Mouse (Mus musculus) MEL (cell line): ENCODE measurements around the gene Sag. TPM values are rescaled to one million over a fixed set of nuclear protein-coding genes. Genes with fewer than 3 reads are reported as not detected.

Experiments used
- DNase-seq: peaks from one replicate; pipeline ENCODE4 v3.0.0; 2011; ENCODE audit warnings: low read depth, low spot score
- H3K27ac ChIP-seq: 2 replicates; pipeline ENCODE4 v1.5.1; 2012; ENCODE audit warnings: low read depth, mild to moderate bottlenecking, control low read depth, low read length, moderate library complexity; ENCODE audit not compliant: control insufficient read depth
- H3K27me3 ChIP-seq, 2 experiments: fragments of 150-350 bp in 1 of 2; sonication (generic) in 1 of 2; 2 replicates each; pipeline ENCODE4 v1.6.1; 2012; ENCODE audit warnings: low read length in 2 of 2, mild to moderate bottlenecking in 2 of 2, improper control_type of control experiment in 1 of 2, moderate library complexity in 1 of 2; ENCODE audit not compliant: insufficient read depth in 2 of 2, control insufficient read depth in 1 of 2
- H3K36me3 ChIP-seq, 2 experiments: 2 replicates each; pipeline ENCODE4 v1.6.1; 2012 to 2014; ENCODE audit warnings: low read length in 2 of 2, improper control_type of control experiment in 1 of 2, inconsistent platforms in 1 of 2, mild to moderate bottlenecking in 1 of 2; ENCODE audit not compliant: insufficient read depth in 2 of 2, control insufficient read depth in 1 of 2
- H3K4me1 ChIP-seq, 2 experiments: fragments of 150-350 bp in 1 of 2; sonication (generic) in 1 of 2; 2 replicates each; pipeline ENCODE4 v1.6.1; 2012; ENCODE audit warnings: low read length in 2 of 2, improper control_type of control experiment in 1 of 2, mild to moderate bottlenecking in 1 of 2; ENCODE audit not compliant: insufficient read depth in 2 of 2, control insufficient read depth in 1 of 2
- H3K4me3 ChIP-seq, 2 experiments: fragments of 150-350 bp in 1 of 2; sonication (generic) in 1 of 2; 2 replicates each; pipeline ENCODE4 v1.5.1; 2012; ENCODE audit warnings: low read depth in 2 of 2, low read length in 2 of 2, mild to moderate bottlenecking in 2 of 2, moderate library complexity in 2 of 2, control low read depth in 1 of 2, improper control_type of control experiment in 1 of 2; ENCODE audit not compliant: control insufficient read depth in 1 of 2, insufficient read depth in 1 of 2
- H3K79me2 ChIP-seq: 2 replicates; pipeline ENCODE4 v1.6.1; 2012; ENCODE audit warnings: mild to moderate bottlenecking, low read length, moderate library complexity; ENCODE audit not compliant: control insufficient read depth, poor library complexity, insufficient read depth
- H3K9ac ChIP-seq: 2 replicates; pipeline ENCODE4 v1.6.1; 2012; ENCODE audit warnings: low read depth, mild to moderate bottlenecking, control low read depth, low read length, moderate library complexity; ENCODE audit not compliant: control insufficient read depth, poor library complexity, severe bottlenecking
- H3K9me3 ChIP-seq: fragments of 150-350 bp; sonication (generic); replicated peaks from 2 replicates; pipeline ENCODE4 v1.6.1; 2012; ENCODE audit warnings: mild to moderate bottlenecking, low read length, improper control_type of control experiment, moderate library complexity; ENCODE audit not compliant: insufficient read depth
- CHD2 ChIP-seq: IDR thresholded peaks from 2 replicates; pipeline ENCODE4 v1.6.1; 2011; ENCODE audit warnings: low read length, improper control_type of control experiment
- CTCF ChIP-seq, 3 experiments: IDR thresholded peaks in 2 of 3; conservative IDR thresholded peaks in 1 of 3; 2 replicates each; pipeline ENCODE4 v1.5.1; 2011 to 2012; ENCODE audit warnings: low read length in 3 of 3, low read depth in 2 of 3, mild to moderate bottlenecking in 2 of 3, improper control_type of control experiment in 1 of 3, inconsistent platforms in 1 of 3, mixed read lengths in 1 of 3, moderate library complexity in 1 of 3; ENCODE audit not compliant: control insufficient read depth in 1 of 3, insufficient read depth in 1 of 3, poor library complexity in 1 of 3, severe bottlenecking in 1 of 3
- ELF1 ChIP-seq: IDR thresholded peaks from 2 replicates; pipeline ENCODE4 v1.6.1; 2014; ENCODE audit warnings: low read depth, mild to moderate bottlenecking, inconsistent platforms, low read length, improper control_type of control experiment, moderate library complexity
- EP300 ChIP-seq, 2 experiments: IDR thresholded peaks; 2 replicates each; pipeline ENCODE4 v1.6.1; 2011; ENCODE audit warnings: improper control_type of control experiment in 2 of 2, low read length in 2 of 2, low read depth in 1 of 2, mild to moderate bottlenecking in 1 of 2
- ETS1 ChIP-seq: IDR thresholded peaks from 2 replicates; pipeline ENCODE4 v1.6.1; 2012; ENCODE audit warnings: low read depth, mild to moderate bottlenecking, inconsistent platforms, low read length, improper control_type of control experiment, moderate library complexity
- GABPA ChIP-seq: IDR thresholded peaks from 2 replicates; pipeline ENCODE4 v1.6.1; 2012; ENCODE audit warnings: low read depth, mild to moderate bottlenecking, inconsistent platforms, low read length, improper control_type of control experiment, moderate library complexity
- HCFC1 ChIP-seq: IDR thresholded peaks from 2 replicates; pipeline ENCODE4 v1.6.1; 2012; ENCODE audit warnings: low read depth, mild to moderate bottlenecking, inconsistent platforms, low read length, improper control_type of control experiment, moderate library complexity
- MAFK ChIP-seq: IDR thresholded peaks from 2 replicates; pipeline ENCODE4 v1.6.1; 2011; ENCODE audit warnings: low read depth, mild to moderate bottlenecking, low read length, improper control_type of control experiment, borderline replicate concordance
- MAX ChIP-seq: IDR thresholded peaks from 2 replicates; pipeline ENCODE4 v1.6.1; 2011; ENCODE audit warnings: low read length, improper control_type of control experiment
- MEF2A ChIP-seq: IDR thresholded peaks from 2 replicates; pipeline ENCODE4 v1.6.1; 2014; ENCODE audit warnings: low read depth, mild to moderate bottlenecking, inconsistent platforms, low read length, improper control_type of control experiment; ENCODE audit not compliant: poor library complexity, insufficient replicate concordance, severe bottlenecking; ENCODE audit errors: extremely low read depth
- MYB ChIP-seq: IDR thresholded peaks from 2 replicates; pipeline ENCODE4 v1.6.1; 2011; ENCODE audit warnings: mild to moderate bottlenecking, low read depth, low read length, improper control_type of control experiment
- NRF1 ChIP-seq: IDR thresholded peaks from 2 replicates; pipeline ENCODE4 v1.6.1; 2014; ENCODE audit warnings: low read depth, mild to moderate bottlenecking, inconsistent platforms, low read length, improper control_type of control experiment, moderate library complexity; ENCODE audit not compliant: poor library complexity, insufficient read depth, severe bottlenecking
- POLR2AphosphoS2 ChIP-seq: IDR thresholded peaks from 2 replicates; pipeline ENCODE4 v1.6.1; 2011; ENCODE audit warnings: low read length, improper control_type of control experiment
- POLR2AphosphoS5 ChIP-seq: IDR thresholded peaks from 2 replicates; pipeline ENCODE4 v1.6.1; 2012; ENCODE audit warnings: low read depth, borderline replicate concordance, mild to moderate bottlenecking, inconsistent platforms, low read length, moderate library complexity, mixed read lengths
- RAD21 ChIP-seq: IDR thresholded peaks from 2 replicates; pipeline ENCODE4 v1.6.1; 2011; ENCODE audit warnings: mild to moderate bottlenecking, low read depth, low read length, improper control_type of control experiment
- RCOR1 ChIP-seq: IDR thresholded peaks from 2 replicates; pipeline ENCODE4 v1.6.1; 2012; ENCODE audit warnings: low read depth, mild to moderate bottlenecking, inconsistent platforms, low read length, improper control_type of control experiment
- SIN3A ChIP-seq: IDR thresholded peaks from 2 replicates; pipeline ENCODE4 v1.6.1; 2012; ENCODE audit warnings: low read length, improper control_type of control experiment, inconsistent platforms
- TAL1 ChIP-seq: IDR thresholded peaks from 2 replicates; pipeline ENCODE4 v1.6.1; 2012; ENCODE audit warnings: mild to moderate bottlenecking, inconsistent platforms, low read length, moderate library complexity, mixed read lengths
- USF1 ChIP-seq: IDR thresholded peaks from 2 replicates; pipeline ENCODE4 v1.6.1; 2014; ENCODE audit warnings: low read depth, mild to moderate bottlenecking, inconsistent platforms, low read length, improper control_type of control experiment, moderate library complexity
- USF2 ChIP-seq, 2 experiments: IDR thresholded peaks; 2 replicates each; pipeline ENCODE4 v1.6.1; 2011 to 2012; ENCODE audit warnings: improper control_type of control experiment in 2 of 2, low read length in 2 of 2, borderline replicate concordance in 1 of 2, inconsistent platforms in 1 of 2, low read depth in 1 of 2, mild to moderate bottlenecking in 1 of 2; ENCODE audit not compliant: insufficient read depth in 1 of 2
- ZC3H11A ChIP-seq: IDR thresholded peaks from 2 replicates; pipeline ENCODE4 v1.6.1; 2012; ENCODE audit warnings: low read depth, mild to moderate bottlenecking, inconsistent platforms, low read length, improper control_type of control experiment
- ZNF384 ChIP-seq: IDR thresholded peaks from 2 replicates; pipeline ENCODE4 v1.6.1; 2012; ENCODE audit warnings: low read depth, mild to moderate bottlenecking, inconsistent platforms, low read length, improper control_type of control experiment
- polyA plus RNA-seq, 2 experiments: library from polyadenylated mRNA; stranded (reverse) in 1 of 2; unstranded in 1 of 2; fragments of >175 nt in 1 of 2; fragments of >200 nt in 1 of 2; gene quantifications; 2 replicates each; pipeline versions ENCODE4 v1.2.1 to v1.2.4; 2012; ENCODE audit warnings: low replicate concordance in 2 of 2, low read depth in 1 of 2; ENCODE audit not compliant: insufficient read length in 2 of 2, insufficient read depth in 1 of 2, missing spikeins in 1 of 2
- total RNA-seq: library from RNA; depleted of rRNA; stranded (reverse); fragments of 300-350 nt; gene quantifications from 2 replicates; pipeline ENCODE4 v1.2.3, GENCODE M21; 2012

Sag gene
- total and polyA plus RNA-seq, 3 experiments = 2.5 to 4.1 TPM; not detected in 1

GRCm38 (mm10) chr1:87813155-87813554 is 9.7 kb downstream of the Sag start:
- Histone ChIP-seq H3K4me3 (no peak overlapping the region), H3K27ac (no peak overlapping the region), H3K27me3 (no peaks in the 10 kb centered on the region), H3K36me3 (no peaks in the 10 kb centered on the region), H3K9me3 (no peaks in the 10 kb centered on the region), H3K79me2 (no peaks in the 10 kb centered on the region), H3K9ac (no peak overlapping the region), H3K4me1 (peaks cover 0 to 3% of the 10 kb centered on the region in 2 experiments; a peak in 1 of 4 replicates)
- TF ChIP-seq POLR2AphosphoS2 (no peak), MAFK (no peak), CTCF (IDR thresholded peaks at IDR 0.05 in 2 of 3, conservative IDR thresholded peaks at IDR 0.05 in 1 of 3; ENCODE audit: control insufficient read depth in 1 of 3, insufficient read depth in 1 of 3, low read depth in 2 of 3, low read length in 3 of 3, poor library complexity in 1 of 3, severe bottlenecking in 1 of 3) (no peak)
- no peak for DNase-seq

GRCm38 (mm10) chr1:87813681-87814080 is 10.2 kb downstream of the Sag start:
- Histone ChIP-seq H3K27ac (no peak overlapping the region), H3K36me3 (no peaks in the 10 kb centered on the region), H3K9me3 (no peaks in the 10 kb centered on the region), H3K27me3 (no peaks in the 10 kb centered on the region), H3K4me1 (peaks cover 0 to 3% of the 10 kb centered on the region in 2 experiments; a peak in 1 of 4 replicates), H3K4me3 (no peak overlapping the region), H3K9ac (no peak overlapping the region), H3K79me2 (no peaks in the 10 kb centered on the region)
- DNase-seq = no peak
- TF ChIP-seq ZNF384 (no peak), HCFC1 (no peak), MAX (no peak), MYB (no peak), NRF1 (no peak), USF1 (no peak), SIN3A (no peak), RCOR1 (no peak), GABPA (no peak)
- TF ChIP-seq, all 39 proteins: peak for 0

DNA sequence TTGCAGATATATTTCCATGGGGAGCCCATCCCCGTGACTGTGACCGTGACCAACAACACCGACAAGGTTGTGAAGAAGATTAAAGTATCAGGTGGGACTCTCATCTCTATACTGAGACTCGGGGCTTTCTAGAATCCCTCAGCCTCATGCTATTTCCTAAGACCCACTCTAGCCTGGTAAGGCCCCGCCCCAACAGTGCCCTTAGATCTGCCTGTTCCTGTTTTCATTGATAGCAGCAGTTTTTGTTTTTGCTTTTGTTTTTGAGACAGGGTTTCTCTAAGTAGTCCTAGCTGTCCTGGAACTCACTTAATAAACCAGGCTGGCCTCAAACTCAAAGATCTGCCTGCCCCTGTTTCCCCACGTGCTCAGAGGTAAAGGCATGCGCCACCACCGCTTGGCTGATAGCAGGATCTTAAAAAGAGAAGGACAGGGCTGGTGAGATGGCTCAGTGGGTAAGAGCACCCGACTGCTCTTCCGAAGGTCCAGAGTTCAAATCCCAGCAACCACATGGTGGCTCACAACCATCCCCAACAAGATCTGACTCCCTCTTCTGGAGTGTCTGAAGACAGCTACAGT is 21.0 kb downstream of the Sag start:
- H3K79me2 ChIP-seq = no peaks in the 10 kb centered on the region; the same call in 1 of the 2 replicates
- 0 out of 2 replicates have a peak overlapping the region, but pooled peaks have one; percentile 10 for H3K27ac ChIP-seq
- H3K4me1 ChIP-seq = peaks cover 0 to 9% of the 10 kb centered on the region in 2 experiments; a peak in 3 of 4 replicates
- peak; percentile 28 for DNase-seq
- peaks cover 0 to 12% of the 10 kb centered on the region in 2 experiments; a peak in 2 of 4 replicates for H3K36me3 ChIP-seq
- H3K9ac ChIP-seq = no peak overlapping the region
- H3K27me3 ChIP-seq = no peaks in the 10 kb centered on the region
- no peak overlapping the region for H3K4me3 ChIP-seq
- no peaks in the 10 kb centered on the region for H3K9me3 ChIP-seq
- TF ChIP-seq MAX (peak; percentile 81), CHD2 (no peak), MAFK (no peak), MEF2A (no peak), ZC3H11A (no peak), HCFC1 (no peak), USF1 (peak; percentile 63; the same call in 1 of the 2 replicates), SIN3A (no peak), POLR2AphosphoS2 (no peak), CTCF (IDR thresholded peaks at IDR 0.05 in 2 of 3, conservative IDR thresholded peaks at IDR 0.05 in 1 of 3; ENCODE audit: control insufficient read depth in 1 of 3, insufficient read depth in 1 of 3, low read depth in 2 of 3, low read length in 3 of 3, poor library complexity in 1 of 3, severe bottlenecking in 1 of 3) (no peak), RAD21 (no peak), POLR2AphosphoS5 (no peak), ZNF384 (no peak), ETS1 (no peak), GABPA (no peak), USF2 (IDR thresholded peaks at IDR 0.05; ENCODE audit: borderline replicate concordance in 1 of 2, insufficient read depth in 1 of 2, low read depth in 1 of 2, low read length in 2 of 2) (no peak), ELF1 (no peak), NRF1 (no peak), EP300 (IDR thresholded peaks at IDR 0.05; ENCODE audit: low read depth in 1 of 2, low read length in 2 of 2) (no peak; a peak in 1 of 4 replicates), TAL1 (no peak)
